Mouse (Mus musculus) mature B cell (primary cell): ENCODE measurements around the gene Mast4.

ENCODE experiments used
- in situ Hi-C: fragments of 300-500 bp; cut with MboI; formaldehyde crosslinking; loops from 2 replicates; pipeline ENCODE4 v1.14.3; 2019

The Mast4 gene

GRCm38 (mm10) chr13:102988251-102988895 lies 345.9 kb downstream of the Mast4 start:
- in situ Hi-C loops: no loop called here

DNA sequence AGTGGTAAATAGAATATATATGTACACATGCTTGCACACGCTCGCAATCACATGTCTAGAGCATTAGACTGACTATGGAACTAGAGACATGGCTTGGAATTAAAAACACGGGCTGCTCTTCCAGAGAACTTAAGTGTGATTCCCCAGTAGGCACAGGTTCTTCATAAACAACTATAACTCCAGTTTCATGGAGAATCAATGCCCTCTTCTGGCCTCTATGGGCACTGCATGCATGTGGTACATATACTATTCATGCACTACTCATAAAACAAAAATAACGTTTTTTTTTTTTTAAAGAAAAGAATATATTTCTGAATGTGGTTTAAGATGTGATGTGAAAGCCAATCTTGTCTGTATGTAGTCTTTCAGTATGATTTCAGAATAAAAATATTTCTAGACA lies 349.7 kb downstream of the Mast4 start:
- in situ Hi-C loops: no loop called here

- in situ Hi-C loops: no loop called here
Observed at GRCm38 (mm10) chr13:102973853-102974252, 360.4 kb downstream of the Mast4 start.

DNA sequence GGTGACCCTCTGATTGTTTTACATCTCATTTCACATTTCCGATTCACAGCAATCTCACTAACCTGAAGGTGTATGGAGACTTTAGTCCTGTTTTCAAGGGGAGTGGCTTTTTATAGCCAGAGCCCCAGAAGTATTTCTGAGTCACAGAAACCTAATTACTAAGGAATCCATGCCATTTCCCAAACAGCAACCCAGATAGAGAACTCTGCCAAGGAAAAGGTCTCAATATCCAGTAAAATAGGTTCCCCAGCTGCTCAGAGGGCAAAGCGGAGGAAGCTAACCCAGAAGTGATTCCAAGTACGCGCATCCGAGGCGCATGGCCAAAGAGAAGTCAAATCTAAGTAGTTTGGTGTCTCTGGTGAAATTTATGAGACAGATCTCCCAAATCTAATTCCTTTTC lies 370.8 kb downstream of the Mast4 start:
- in situ Hi-C loops: no loop called here

DNA sequence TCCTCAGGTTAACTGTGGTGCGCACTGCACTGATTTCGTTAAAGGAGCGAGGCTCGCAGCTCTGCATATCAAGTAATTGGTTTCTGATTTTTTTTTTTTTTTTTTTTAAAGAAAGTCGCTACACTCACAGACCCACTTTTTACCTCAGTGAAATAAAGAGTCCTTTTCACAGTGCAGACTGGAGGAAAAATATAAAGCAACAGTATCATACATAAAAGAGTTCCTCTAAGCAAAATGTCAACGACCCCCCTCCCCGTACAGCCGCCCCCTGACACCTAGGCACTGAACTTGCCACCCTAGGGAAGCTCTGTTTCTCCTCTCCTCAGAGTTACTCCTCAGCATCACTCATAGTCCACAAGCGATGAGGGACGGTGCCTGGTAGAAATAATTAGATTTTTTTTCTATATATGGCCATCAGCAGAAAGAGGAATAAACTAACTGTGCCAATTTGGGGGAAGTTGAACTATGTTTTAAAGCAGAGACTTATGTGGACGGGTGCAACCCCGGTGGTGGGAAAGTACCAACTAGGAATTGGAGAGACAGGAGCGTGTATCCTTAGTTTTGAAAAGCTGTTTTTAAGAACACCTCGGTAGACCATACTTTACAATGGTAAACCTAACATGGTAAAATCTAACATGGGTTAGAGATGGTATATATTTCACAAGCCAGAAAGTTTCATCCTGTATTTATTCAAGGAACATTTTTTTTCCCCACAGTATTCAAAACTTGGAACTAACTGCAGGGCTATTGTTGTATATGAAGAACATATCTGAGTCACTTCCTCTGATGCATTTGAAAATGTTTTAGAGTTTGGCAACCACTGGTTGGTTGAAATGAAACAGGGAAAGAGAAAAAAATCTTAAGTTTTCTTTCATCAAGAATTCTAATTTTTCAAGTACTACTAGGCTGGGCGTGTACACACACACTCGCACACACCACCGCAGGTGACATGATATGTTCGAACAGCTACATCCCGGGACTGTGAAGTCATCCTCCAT lies 375.7 kb downstream of the Mast4 start:
- in situ Hi-C loops: no loop called here

- in situ Hi-C loops: no loop called here
Observed at GRCm38 (mm10) chr13:102957508-102958272, 376.6 kb downstream of the Mast4 start.

DNA sequence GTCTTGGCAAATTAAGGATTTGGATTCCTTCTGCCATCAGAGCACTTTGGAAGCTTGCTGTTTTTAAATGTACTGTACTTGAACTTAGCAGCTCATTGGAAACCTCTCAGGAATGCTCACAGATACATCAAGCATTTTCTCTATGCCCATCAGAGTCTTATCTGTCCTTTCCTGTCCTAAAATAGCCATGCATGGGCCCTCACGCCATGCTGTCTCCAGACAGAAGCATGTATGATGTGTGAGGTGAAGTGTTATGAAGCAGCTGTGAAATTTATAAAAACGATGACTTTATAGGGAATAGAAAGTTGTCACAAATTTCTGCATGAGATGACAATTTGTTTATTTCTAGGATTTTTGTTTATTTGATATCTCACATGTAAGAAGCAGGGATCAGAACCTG lies 378.8 kb downstream of the Mast4 start:
- in situ Hi-C loops: no loop called here

DNA sequence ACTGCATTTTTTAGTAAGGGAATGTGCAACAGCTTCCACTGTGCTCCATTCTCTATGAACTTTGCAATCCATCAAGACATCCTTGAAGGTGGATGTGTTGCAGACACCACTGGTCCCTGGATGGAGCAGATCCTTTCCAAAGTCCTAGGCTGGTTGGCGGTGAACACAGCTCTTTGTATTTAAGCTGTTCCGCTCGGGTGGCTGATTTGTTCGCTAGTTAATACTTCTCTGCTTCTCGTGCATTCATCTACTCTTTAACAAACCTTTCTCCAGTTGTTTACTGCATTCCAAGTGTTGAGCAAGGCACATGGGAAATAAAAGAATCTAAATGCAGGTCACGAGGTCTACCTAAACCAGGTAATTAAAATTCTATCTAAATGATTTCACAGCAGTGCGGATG lies 384.5 kb downstream of the Mast4 start:
- in situ Hi-C loops: no loop called here

- in situ Hi-C loops: no loop called here
Observed at GRCm38 (mm10) chr13:102948966-102949365, 385.3 kb downstream of the Mast4 start.

GRCm38 (mm10) chr13:102947546-102947945 lies 386.8 kb downstream of the Mast4 start:
- in situ Hi-C loops: no loop called here

GRCm38 (mm10) chr13:102946024-102946821 lies 388.1 kb downstream of the Mast4 start:
- in situ Hi-C loops: no loop called here

GRCm38 (mm10) chr13:102945450-102945849 lies 388.8 kb downstream of the Mast4 start:
- in situ Hi-C loops: no loop called here

GRCm38 (mm10) chr13:102944516-102944915 lies 389.8 kb downstream of the Mast4 start:
- in situ Hi-C loops: no loop called here

- in situ Hi-C loops: no loop called here
Observed at GRCm38 (mm10) chr13:102942557-102942956, 391.7 kb downstream of the Mast4 start.

DNA sequence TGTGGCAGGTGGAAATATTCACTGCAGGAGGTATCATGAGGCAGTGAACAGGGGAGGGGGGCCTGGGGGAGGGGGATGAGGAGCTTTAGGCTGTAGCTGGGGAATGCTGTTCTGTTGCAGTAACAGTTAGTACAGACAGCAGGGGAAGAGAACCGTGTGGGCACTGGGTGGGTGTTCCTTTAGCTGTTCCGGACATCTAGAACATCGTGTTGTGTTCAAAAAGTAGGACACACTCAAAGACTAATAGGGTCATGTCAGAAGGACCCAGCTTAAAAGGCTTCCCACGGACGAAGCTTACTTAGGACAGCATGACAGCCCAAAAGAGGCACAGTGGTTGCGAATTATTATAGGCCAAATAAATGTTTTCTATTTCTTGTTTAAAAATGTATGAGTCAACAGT lies 393.8 kb downstream of the Mast4 start:
- in situ Hi-C loops: no loop called here

- in situ Hi-C loops: no loop called here
Observed at GRCm38 (mm10) chr13:102936233-102936632, 398.1 kb downstream of the Mast4 start.

- in situ Hi-C loops: no loop called here
Observed at GRCm38 (mm10) chr13:102935788-102936187, 398.5 kb downstream of the Mast4 start.

- in situ Hi-C loops: no loop called here
Observed at GRCm38 (mm10) chr13:102933702-102934101, 400.6 kb downstream of the Mast4 start.

GRCm38 (mm10) chr13:102932434-102932833 lies 401.9 kb downstream of the Mast4 start:
- in situ Hi-C loops: no loop called here

DNA sequence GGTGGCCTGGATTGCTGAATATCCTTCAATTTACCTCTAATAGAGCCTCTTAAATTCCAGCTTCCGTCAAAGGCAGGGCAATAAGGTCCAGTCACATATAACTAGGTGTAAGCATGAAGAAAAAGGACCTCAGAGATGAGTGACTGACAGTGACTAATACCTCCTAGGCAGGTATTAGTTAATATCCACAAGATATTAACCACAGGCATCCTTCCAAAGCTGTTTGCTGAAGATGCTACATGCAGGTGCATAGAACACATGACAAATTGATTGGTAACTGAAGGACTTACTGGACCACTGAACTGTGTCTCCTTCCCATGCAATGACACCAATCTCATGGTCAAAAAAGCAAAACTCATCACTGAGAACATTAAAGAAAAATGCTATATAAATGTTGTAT lies 402.3 kb downstream of the Mast4 start:
- in situ Hi-C loops: no loop called here

DNA sequence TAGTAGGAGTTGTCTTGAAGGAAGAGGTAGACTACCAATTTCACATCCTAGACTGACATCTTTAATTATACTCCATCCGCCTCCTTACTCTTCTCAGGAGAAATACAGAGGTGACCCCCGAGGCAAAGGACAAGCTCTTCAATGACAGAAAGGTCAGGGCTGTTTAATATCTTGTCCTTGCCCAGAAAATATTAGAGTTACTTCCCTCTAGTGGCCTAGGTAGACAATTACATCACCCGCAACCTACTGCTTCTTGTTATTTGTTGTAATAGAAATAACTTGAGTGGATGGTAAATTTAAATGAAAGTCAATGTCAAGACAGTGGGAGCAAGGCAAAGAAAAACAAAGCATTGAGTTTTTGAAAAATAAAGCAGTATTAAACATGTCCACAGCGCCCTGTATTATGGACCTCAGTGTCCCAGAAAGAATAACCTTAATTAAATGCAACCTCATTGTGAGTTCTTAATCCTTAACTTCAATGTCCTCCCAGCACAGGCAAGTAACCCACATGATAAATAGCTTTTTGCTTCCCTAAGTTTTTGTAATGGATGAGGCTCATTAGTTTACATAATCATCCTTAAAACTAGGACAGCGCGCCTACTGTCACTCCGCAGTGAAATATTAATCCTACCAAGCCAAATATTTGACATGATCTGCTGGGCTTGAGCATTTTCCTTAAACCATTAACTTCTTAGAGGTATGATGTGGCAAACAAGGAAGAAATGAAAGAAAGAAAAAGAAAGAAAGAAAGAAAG lies 408.3 kb downstream of the Mast4 start:
- in situ Hi-C loops: no loop called here
